Comparison of ENCODE assay signal across 10 mouse cellular contexts in genomic region chr1:64757254-64757653, GRCm38 (mm10). TPM values are rescaled to one million over a fixed set of nuclear protein-coding genes. Genes with fewer than 3 reads are reported as not detected.
A peak's percentile ranks its signal among the peaks of the same experiment; 100 is the strongest.
DNase-seq lines count a peak whose midpoint lies in the region; ATAC-seq lines count a peak whose summit lies in the region.
"Had no signal": no experiment of that assay in that cellular context is flagged by ENCODE, and none has a peak within 500 bp of the region (broad histone marks: within the 10 kb centered on the region; RNA-seq: fewer than 3 reads in every experiment).

No protein-coding gene starts in this region.

- H3K4me1 ChIP-seq in heart, embryonic 10.5 days: 0 out of 2 replicates have a peak, but pooled peaks cover 6% of the 10 kb centered on the region
- peaks cover 0 to 2% of the 10 kb centered on the region in 2 experiments; a peak in 1 of 4 replicates for H3K4me1 ChIP-seq in heart, embryonic 14.5 days (ENCODE audit: control insufficient read depth in 2 of 2, insufficient read depth in 2 of 2, low read length in 2 of 2)
- H3K4me1 ChIP-seq in lung, embryonic 16.5 days (replicated peaks; ENCODE audit: control insufficient read depth, insufficient read depth, low read length): peaks cover 12% of the 10 kb centered on the region

- no peak overlapping the region; the same call in 1 of the 2 replicates for H3K27ac ChIP-seq in heart, embryonic 10.5 days
- 0 out of 4 replicates have a peak overlapping the region, but pooled peaks of 1 of the 2 experiments have one; percentile 7 for H3K27ac ChIP-seq in heart, embryonic 14.5 days (replicated peaks in 1 of 2; ENCODE audit: control insufficient read depth in 1 of 2, insufficient read depth in 1 of 2, low read depth in 2 of 2, low read length in 2 of 2)
- H3K27ac ChIP-seq in lung, embryonic 16.5 days (ENCODE audit: low read length): peak overlapping the region; percentile 69

- no peaks in the 10 kb centered on the region for H3K36me3 ChIP-seq in heart, embryonic 10.5 days
- H3K36me3 ChIP-seq in heart, embryonic 14.5 days (ENCODE audit: control insufficient read depth, insufficient read depth, low read length): no peaks in the 10 kb centered on the region
- H3K36me3 ChIP-seq in lung, embryonic 16.5 days (ENCODE audit: control insufficient read depth, insufficient read depth, low read length): no peaks in the 10 kb centered on the region

- DNase-seq in heart, adult 11 months: peak; percentile 91
- DNase-seq in heart, embryonic 10.5 days (ENCODE audit: low spot score): no peak
- peak; percentile 33 for DNase-seq in 3134 (ENCODE audit: extremely low read depth, insufficient read length, low spot score)
- no peak for DNase-seq in retina, embryonic 14.5 days (ENCODE audit: low spot score)
- no peak for DNase-seq in cerebellum, adult 9-10 months
- no peak for DNase-seq in layer of hippocampus, adult 8-10 months (ENCODE audit: low spot score in 2 of 2)
- DNase-seq: thymus, postnatal 14 days had no signal

- H3K4me2 ChIP-seq in heart, embryonic 14.5 days (ENCODE audit: low read length): no peak overlapping the region
- H3K4me2 ChIP-seq in lung, embryonic 16.5 days (ENCODE audit: low read depth, low read length): no peak overlapping the region

- ATAC-seq in heart, embryonic 14.5 days (ENCODE audit: insufficient number of reproducible peaks, insufficient read depth, low FRiP score, low read depth): no peak
- ATAC-seq in lung, embryonic 16.5 days (ENCODE audit: low read depth): peak; percentile 89

- H3K27me3 ChIP-seq in heart, embryonic 10.5 days (ENCODE audit: insufficient read depth, poor library complexity, severe bottlenecking): peaks cover under 1% of the 10 kb centered on the region; the same call in 1 of the 2 replicates
- no peaks in the 10 kb centered on the region for H3K27me3 ChIP-seq in heart, embryonic 14.5 days (ENCODE audit: control insufficient read depth, insufficient read depth, low read length)
- no peaks in the 10 kb centered on the region for H3K27me3 ChIP-seq in lung, embryonic 16.5 days (ENCODE audit: control insufficient read depth, insufficient read depth, low read depth, low read length)

- 37% methylated on average over 2 of the region's 2 CpGs for WGBS in heart, embryonic 10.5 days
- WGBS in heart, embryonic 14.5 days: 38% methylated on average over 2 of the region's 2 CpGs
- 15% methylated on average over 2 of the region's 2 CpGs for WGBS in lung, embryonic 16.5 days

- no peaks in the 10 kb centered on the region for H3K9me3 ChIP-seq in heart, embryonic 10.5 days
- H3K9me3 ChIP-seq in heart, embryonic 14.5 days (ENCODE audit: control insufficient read depth, low read length): no peaks in the 10 kb centered on the region
- no peaks in the 10 kb centered on the region for H3K9me3 ChIP-seq in lung, embryonic 16.5 days (ENCODE audit: control insufficient read depth, low read length)

- peak overlapping the region; percentile 16; the same call in 1 of the 2 replicates for H3K9ac ChIP-seq in heart, embryonic 14.5 days (ENCODE audit: low read length)
- H3K9ac ChIP-seq in lung, embryonic 16.5 days (ENCODE audit: low read length): peak overlapping the region; percentile 7; the same call in 1 of the 2 replicates

- no peak overlapping the region for H3K4me3 ChIP-seq in heart, embryonic 10.5 days
- no peak overlapping the region for H3K4me3 ChIP-seq in heart, embryonic 14.5 days (ENCODE audit: control insufficient read depth in 1 of 2, insufficient read depth in 1 of 2, low read depth in 1 of 2, low read length in 2 of 2)
- no peak overlapping the region for H3K4me3 ChIP-seq in lung, embryonic 16.5 days (ENCODE audit: low read length)
- H3K4me3 ChIP-seq: erythroblast, embryonic 14.5 days had no signal

RNA-seq across cellular contexts. Expression of gene Fzd5, which starts 19.7 kb away (rescaled TPM):
- 1.4 and 1.8 TPM in 2 replicates for polyA plus RNA-seq in heart, embryonic 10.5 days (2016; fragmentation: Nextera tagmentation; extraction: Ambion mirVana)
- polyA plus RNA-seq in heart, embryonic 14.5 days (2014; fragmentation: Nextera tagmentation; extraction: Ambion mirVana): 1.6 and 1.7 TPM in 2 replicates
- polyA plus RNA-seq in lung, embryonic 16.5 days (2015; fragmentation: Nextera tagmentation; extraction: Ambion mirVana): 2.3 and 2.5 TPM in 2 replicates
- 1 to 10 TPM in 2 of 4 experiments, under 1 TPM in 2; 0.87 to 2.5 (median 1.3) TPM for total RNA-seq in layer of hippocampus, adult 8-10 months (2022)

Comparison
In these comparisons a context has a peak if more than half of its experiments do, and no peak if none do; other contexts are left out.
1. DNase-seq: peak in heart, adult 11 months (single experiment) and 3134 (single experiment); none in heart, embryonic 10.5 days (single experiment), retina, embryonic 14.5 days (single experiment), cerebellum, adult 9-10 months (single experiment) and layer of hippocampus, adult 8-10 months (0 of 2).